Mouse (Mus musculus): Measurements from ENCODE around the gene Ctdsp1. TPM values are rescaled to one million over a fixed set of nuclear protein-coding genes. Genes with fewer than 3 reads are reported as not detected.

Ctdsp1 gene
- 128 and 130 TPM in 2 replicates for total RNA-seq (2021)
- long read RNA-seq, experiment 1, transcript Ctdsp1-201 (7 exons, 2,876 nt) = major isoform, 9 of 34 reads
- long read RNA-seq, experiment 1, partial matches to known transcripts = 23 of 34 reads
- long read RNA-seq, experiment 1, other reads (novel, unspliced or antisense) = 1 of 34 reads
- long read RNA-seq, experiment 2, partial matches to known transcripts = 21 of 26 reads
- long read RNA-seq, experiment 2, other reads (novel, unspliced or antisense) = 1 of 26 reads

DNA sequence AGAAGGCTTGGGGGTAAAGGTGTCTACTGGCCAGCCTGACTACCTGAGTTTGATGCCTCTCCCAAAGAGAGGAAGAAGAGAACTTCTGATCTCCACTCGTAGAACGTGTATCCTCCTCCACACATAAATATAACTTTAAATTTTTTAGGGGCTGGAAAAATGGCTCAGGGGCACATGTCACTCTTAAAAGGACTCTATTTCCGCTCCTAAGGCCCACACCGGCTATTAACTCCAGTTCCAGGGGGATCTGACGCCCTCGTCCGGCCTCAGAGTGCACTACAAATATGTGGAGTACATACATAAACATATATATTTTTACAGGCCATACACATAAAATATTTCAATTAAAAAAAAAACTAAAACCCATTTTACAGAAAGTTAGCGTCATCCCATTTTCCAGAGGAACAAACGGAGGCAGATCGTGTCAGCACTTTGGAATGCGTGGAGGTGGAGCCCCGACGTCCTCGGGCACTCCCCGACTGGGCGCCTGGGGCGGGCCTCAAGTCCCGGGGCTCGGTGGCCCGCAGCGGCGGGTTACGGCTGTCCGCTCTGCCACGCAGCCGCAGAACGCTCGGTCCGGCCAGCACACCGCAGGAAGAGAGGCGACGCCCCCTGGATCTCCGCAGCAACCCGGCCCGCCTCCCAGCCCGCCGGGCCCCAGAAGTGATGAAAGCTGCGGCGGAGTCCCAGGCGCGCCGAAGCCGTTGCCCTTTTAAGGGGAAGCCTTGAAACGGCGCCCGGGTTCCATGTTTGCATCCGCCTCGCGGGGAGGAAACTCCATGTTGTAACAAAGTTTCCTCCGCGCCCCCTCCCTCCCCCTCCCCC is at the start of gene Ctdsp1:
Ctdsp1 (plus strand) TSS at position 586 of the 825 bp plus-strand sequence.
- DNase-seq = peak; percentile 99

DNA sequence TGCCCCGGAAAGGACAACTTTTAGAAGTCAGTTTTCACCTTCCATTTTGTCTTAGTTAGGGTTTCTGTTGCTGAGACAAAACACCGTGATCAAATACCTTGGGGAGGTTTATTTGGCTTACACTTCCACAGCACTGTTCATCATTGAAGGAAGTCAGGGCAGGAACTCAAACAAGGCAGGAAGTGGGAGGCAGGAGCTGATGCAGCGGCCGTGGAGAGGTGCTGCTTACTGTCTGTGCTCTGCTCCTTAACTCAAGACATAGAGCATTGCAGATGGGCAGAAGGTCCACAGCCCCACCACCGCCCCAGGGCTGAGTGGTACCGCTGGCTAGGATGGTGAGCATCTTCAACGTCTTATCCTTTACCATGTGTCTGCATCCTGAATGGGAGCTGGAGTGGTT is 49.4 kb upstream of the Ctdsp1 start:
- no peak for DNase-seq

DNA sequence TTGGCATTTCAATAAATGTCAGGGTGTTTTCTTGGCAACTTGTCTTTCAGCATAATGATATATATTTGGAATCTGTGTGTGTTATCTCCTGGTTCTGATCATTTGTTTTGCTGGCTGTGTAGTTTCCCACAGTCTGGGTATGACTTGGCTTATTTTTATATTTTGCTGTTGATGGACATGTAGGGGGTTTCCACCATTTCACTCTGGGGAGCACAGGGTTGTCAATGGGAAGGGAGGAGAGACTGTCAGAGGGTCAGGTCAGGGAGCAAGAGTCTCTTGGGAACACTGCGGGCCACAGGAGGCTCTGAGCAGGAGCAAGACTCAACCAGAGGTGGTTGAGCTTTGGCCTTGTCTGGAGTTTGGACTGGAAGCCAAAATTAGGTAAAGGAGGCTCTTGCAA is 49.0 kb upstream of the Ctdsp1 start:
- DNase-seq = no peak

DNA sequence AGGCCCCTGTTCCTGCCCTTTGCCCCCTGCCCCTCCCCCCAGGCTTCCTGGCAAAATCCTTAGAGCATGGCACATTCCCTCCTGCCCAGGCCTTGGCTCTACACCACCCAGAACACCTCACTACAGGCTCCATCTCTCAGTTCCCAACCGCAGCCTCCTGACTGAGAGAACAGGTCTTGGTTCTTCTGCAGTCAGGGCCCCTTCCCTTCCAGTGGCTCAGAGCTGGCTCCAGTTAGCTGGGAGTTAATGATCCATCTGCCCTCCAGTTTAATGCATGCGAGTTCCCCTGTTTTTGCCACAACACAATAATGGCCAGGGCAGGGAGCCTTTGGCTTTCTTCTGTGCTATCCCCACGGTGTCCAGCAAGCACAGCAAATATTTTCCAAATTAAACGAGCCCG is 48.1 kb upstream of the Ctdsp1 start:
- no peak for DNase-seq

DNA sequence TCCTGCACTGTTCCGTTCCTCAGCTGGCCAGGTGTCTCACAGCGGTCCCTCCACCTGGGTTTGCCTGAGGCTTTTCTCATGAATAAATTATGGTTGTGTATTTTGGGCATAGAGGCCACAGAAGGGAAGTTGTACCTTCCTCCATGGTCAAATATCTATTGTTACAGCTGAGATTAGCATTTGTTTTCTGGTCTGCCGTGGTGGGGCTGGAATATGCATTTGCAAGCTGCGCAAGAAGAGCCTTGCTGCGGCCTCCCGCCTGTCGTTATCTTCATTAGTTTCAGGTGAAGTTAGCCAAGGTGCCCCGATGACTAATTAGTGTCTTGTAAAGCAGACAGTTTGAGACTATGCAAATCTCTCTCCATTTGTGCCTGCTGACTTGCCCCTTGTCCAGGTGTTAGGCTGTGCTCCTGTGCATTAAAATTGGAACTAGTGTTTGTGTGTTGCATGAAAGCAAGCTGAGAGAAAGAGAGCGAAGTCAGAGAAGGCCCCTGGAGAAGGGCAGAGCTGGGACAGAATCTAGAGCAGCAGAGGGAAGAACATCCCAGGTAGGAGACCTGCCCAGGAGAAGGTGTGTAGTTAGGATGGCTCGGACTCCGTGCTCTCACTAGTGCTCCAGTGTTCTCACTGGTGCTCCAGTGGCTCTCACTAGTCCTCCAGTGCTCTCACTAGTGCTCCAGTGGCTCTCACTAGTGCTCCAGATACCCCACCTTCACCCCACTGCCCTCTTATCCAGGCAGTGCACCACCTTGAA is 47.0 kb upstream of the Ctdsp1 start:
- DNase-seq = no peak

DNA sequence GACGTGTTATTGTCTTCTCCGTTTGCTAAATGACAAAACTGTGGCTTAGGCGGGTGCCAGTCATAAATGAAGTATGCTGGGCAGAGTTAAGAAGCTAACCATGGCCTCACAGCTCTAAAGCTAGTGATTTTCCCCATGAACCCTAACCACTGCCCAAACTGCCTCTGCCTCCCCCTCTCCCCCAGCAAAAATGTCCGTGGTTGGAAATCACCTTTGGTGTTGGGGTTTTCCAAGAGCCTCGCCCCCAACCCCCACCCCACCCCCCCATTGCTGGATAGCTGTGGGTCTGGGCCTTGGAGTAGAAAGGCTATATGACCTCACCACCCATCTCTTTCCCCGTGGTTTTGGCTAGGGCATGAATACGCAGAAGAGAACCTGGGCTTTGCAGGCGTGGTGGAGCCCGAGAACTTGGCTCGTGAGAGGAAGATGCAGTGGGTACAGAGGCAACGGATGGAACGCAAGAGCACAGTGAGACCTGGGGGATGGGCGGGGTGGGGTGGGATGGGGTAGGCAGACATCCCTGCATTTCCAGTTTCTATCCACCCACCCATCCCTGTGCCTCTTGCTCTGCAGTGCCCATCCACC is 40.0 kb upstream of the Ctdsp1 start:
- no peak for DNase-seq

DNA sequence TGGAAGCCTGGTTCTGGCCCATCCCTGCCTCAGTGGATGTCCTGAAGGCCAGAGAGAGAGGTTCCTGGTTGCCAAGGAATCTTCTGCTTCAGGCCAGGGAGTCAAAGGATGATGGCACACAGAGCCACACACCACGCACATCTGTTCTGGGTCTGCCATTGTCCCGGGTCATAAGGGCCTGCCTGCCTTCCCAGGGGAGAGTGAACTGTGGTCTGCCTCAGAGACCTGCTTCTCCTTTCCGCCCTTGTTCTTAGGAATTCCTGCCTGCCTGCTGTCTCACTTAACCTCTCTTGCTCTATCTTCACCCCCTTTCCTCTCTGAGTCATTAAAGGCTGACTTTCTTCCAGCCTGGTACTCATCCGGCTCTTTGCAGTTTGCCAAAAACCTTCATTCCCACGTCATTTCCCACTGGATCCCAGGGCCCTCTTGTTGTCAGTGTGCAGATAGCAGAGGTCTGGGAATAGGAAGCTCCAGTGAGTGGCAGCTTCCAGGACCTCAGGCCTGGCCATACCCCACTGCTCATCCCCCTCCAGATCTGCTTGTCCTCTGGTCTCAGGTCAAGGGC is 38.7 kb upstream of the Ctdsp1 start:
- peak; percentile 60 for DNase-seq

DNA sequence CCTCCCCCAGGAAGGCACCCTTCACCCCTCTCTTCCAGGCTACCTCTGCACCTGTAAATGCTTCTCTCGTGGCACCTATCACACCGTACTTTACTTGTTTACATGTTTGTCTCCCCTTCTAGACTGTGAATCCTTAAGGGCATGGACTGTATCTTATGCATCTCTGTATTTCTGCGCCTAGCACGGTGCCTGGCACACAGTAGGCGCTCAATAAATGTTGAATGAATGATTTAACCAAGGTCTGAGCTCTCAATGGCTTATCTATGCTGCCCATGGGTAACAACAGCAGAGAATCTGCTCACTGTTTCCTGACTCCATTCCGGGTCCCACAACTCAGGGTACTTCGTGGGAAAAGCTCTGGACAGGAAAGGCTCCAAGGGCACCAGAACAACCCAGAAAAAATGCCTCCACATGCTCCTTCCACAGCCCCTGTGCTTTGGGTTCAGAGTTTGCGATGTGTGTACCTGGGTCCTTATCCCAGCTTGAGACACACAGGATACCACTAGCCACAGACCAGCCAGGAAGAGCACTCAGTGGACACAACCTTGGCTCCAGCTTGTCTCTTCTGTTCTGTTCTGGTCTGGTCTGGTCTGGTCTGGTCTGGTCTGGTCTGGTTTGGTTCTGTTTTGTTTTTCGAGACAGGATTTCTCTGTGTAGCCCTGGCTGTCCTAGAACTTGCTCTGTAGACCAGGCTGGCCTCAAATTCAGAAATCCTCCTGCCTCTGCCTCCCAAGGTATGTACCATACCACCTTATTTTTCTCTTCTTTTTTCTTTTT is 37.7 kb upstream of the Ctdsp1 start:
- no peak for DNase-seq

DNA sequence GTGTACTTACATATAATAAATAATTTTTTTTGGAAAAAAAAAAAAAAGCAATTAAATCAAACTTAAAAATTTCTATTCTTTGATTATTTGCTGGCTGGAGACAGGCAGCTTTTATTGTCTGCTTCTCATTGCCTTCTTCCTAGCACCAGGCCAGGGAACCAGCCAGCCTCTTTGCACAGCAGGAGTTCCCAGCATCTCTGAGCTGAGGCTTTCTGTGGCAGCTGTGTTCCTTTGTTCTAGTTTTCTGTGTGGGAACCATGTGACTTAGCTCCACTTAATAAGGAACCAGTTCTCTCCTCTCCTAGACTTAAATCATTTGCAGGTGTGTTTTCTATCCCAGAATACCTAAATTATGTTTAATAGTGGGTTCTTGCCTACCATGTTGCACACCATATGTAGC is 33.8 kb upstream of the Ctdsp1 start:
- DNase-seq = no peak

DNA sequence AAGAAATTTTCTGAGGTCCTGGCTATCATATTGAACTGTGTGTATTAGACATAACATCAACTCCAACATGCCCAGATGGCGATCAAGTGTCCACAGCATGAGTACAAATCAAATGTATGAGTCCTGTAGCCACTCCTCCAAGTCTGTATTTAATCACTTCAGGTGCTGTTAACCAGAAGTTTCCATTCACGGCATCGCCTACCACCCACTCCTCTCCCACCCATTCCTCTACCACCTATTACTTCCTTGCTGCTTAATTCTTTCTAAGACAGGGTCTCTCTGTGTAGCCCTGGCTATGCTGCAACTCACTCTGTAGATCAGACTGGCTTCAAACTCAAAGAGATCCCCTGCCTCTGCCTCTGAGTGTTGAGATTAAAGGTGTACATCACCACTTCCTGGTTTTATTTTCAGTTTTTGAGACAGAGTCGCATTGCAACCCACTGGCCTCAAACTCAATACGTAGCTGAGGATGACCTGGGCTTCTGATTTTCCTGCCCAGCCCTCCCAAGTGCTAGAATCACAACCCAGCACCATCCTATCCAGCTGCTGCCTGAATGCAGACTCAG is 31.3 kb upstream of the Ctdsp1 start:
- DNase-seq = no peak

DNA sequence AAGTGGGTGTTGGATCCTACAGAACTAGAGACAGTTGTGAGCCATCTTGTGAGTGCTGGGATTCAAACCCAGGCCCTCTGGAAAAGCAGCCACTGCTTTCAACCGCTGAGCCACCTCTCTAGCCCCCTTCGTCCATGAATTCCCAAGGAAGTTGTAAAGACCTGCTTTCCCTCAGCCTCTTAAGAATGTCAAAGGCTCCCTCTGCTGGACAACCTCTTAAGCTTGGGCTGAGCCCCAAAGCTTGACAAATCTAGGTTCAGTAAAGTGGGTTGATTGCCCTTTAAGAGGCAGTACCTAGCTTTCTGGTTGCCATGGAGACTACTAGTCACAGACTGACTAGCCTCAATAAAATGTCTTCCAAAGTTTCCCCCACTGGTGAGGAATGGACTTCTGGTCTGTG is 29.5 kb upstream of the Ctdsp1 start, which contains the start of gene Catip:
Catip (plus strand) TSS at position 297 of the 400 bp plus-strand sequence.
- DNase-seq = peak; percentile 84

DNA sequence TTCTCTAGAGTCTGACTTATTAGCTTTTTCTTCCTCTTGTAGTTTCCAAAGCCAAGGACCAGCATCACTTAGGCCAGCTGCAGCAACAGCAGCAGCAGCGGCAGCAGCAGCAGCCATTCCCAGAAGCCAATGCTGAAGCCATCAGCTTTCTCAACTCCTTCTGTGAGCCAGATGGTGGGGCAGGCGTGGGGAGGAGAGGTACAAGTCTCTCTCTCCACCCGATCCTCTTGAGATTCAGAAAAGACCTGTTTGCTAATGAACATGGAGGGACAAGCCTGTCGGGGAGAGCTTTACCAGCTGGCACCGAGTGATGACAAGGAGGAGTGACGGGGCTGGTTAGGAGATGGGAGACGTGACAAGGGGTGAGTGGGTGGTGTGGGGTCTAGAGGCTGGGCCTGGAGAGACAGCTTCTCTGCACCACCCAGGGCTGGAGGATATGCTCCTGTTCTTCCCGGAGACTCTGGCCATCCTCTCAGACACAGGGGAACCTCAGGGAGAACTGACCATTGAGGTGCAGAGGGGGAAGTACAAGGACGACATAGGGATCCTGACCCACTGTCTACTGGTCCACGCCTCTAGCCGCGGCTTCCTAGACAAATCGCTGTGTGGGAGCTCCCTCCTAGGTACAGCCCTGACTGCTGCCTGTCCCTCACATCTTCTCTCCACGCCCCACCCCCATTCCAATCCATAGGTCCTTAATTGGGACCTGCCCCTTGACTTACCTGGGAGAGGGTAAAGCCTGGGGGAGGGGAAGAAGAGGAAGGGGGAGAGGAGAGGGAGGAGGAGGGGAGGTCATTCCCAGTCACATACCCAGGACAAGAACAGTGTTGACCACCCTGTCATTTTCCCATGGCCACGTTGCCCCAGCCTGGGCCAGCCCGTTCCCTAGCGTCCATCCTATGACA is 28.7 kb upstream of the Ctdsp1 start:
- DNase-seq = no peak

DNA sequence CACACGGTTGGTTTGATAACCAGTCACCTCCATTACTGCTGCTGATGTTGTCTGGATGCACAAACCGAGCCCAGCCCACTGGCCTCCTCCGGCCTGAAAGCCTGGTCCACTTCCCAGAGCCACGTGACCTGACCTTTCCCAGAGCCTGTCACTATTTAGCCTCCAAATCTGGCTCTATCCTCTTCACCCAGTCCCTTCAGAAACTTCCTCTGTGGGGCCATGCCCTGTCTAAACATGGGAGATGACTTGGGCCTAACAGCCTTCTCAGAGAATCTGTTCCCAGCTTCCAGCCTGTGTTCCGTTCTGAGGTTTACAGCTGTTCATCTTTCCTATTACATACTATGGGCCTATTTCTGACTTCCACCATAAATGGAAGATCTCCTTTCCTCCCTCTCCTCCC is 27.9 kb upstream of the Ctdsp1 start:
- no peak for DNase-seq

DNA sequence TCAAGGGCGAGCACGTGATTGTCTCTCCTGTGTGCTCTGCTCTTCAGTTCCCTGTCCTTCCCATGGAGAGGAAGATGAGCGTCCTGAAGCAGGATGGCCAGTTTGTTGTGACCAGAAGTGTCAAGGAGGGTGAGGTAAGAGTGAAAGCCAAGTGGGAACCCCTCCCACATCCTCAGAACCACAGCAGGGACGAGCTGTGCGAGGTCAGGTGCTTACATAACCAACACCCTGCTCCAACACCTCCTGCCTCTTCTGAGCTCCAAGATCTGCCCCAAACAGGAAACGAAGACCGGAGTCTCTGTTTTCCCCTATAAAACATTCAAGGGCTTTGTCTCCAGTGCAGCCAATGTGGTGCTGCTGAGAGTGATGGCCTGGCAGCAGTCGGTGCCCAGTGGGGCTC is 27.0 kb upstream of the Ctdsp1 start:
- no peak for DNase-seq

DNA sequence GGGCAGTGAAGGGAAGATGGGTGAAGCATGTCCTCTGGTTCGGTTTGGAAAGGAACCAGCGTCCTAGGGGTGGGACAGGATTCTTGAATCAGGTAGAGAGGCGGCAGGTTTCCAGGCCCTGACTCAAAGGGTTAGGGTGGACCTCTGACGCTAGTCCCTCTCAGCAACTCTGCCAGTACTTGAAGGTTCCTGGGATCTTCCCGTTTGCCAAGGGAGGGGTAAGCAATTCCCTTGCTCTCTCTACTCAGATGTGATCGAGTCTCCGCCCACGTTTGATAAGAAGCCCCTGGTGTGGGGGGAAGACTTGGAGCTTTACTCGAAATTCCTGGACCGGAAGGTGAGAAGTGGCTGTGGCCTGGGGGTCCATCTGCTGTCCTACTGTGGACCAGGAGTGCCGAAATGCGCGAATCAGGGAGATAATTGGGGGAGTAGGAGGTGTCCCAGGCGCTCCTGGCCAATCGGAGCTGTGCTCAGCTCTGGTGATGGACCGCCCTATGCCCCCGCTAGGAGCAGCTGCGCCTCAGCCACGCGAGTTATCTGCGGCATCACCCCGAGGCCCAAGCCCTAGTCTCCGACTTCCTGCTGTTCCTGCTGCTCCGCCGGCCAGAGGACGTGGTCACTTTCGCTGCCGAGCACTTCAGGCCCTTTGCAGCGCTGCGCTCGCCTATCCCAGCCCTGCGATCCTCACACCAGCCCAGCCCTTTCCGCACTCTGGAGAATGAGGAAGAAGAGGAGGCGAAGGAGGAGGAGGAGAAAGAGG is 23.2 kb upstream of the Ctdsp1 start:
- peak; percentile 73 for DNase-seq

DNA sequence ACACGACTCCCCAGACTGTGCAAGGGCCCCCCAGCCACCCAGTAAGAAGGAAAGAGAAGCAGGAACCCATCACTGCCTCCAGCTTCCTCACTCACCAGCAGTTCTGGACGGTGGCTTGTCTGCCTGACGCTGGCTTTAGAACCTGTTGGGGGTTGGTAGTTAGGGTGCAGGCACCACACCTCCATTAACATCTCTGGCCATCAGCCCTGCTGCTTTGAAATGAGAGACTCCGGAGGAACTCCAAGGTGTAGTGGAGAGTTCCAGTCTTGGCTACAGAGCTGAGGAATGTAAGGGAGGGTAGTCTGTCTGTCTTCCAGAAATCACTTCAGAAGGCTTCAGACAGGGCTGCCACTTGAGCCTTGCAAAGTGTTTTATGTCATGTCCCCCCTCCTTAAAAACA is 21.3 kb upstream of the Ctdsp1 start:
- DNase-seq = no peak

DNA sequence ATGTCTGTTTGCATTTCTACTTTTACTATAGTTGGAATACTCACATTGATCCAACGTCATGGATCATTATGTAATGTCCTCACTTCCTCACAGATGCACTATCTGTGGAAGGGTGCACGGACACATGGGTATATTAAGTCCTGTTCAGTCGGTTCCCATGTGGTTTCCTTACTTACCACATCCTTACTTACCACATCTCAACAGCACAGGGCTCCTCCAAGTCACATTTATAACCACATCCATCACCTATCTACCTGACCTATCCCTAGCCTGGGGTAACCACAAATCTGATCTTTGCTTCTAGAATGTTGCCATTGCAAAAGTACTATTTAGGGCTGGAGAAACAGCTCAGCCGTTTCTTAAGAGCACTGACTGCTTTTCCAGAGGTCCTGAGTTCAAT is 17.9 kb upstream of the Ctdsp1 start:
- DNase-seq = no peak

DNA sequence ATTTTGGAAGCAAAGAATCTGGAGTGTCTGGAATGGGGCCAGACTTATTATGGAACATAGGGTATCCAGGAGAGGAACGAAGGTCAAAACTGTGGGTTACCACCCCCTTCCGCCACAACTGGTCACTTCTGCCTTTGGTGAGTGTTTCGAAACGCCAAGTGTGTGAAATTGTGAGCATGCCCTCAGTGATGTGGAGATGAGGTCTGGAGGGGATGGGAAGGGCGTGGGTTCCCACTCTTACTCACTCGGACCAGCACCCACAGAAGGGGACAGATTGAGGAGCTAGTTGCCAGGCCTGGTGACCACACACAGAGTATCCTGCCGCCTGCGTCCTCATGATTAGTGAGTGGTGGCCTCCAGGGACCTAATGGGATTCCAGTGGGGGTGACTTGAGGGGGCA is 16.3 kb upstream of the Ctdsp1 start, which contains the start of gene Slc11a1:
Slc11a1 (plus strand) TSS at position 216 of the 400 bp plus-strand sequence.
- DNase-seq = no peak

DNA sequence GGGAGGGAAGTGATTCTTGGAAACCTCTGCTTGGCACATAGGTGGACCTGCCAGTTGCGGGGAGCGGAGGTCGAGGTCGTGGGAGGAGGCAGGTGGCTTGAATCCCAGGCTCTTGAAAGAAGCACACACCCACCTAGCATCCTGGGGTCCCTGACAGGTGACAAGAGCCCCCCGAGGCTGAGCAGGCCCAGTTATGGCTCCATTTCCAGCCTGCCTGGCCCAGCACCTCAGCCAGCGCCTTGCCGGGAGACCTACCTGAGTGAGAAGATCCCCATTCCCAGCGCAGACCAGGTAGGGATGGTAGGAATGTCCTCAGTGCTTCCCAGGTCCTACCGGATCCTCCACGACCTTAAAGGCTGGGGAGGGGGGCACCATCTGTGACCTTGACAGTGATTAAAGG is 15.7 kb upstream of the Ctdsp1 start:
- DNase-seq = no peak
